Mouse (Mus musculus) thymus, postnatal 14 days (tissue): ENCODE data around the gene Sparcl1.

Source experiments
- DNase-seq: peaks from one replicate; pipeline ENCODE4 v3.0.0; 2021

Gene Sparcl1

DNA sequence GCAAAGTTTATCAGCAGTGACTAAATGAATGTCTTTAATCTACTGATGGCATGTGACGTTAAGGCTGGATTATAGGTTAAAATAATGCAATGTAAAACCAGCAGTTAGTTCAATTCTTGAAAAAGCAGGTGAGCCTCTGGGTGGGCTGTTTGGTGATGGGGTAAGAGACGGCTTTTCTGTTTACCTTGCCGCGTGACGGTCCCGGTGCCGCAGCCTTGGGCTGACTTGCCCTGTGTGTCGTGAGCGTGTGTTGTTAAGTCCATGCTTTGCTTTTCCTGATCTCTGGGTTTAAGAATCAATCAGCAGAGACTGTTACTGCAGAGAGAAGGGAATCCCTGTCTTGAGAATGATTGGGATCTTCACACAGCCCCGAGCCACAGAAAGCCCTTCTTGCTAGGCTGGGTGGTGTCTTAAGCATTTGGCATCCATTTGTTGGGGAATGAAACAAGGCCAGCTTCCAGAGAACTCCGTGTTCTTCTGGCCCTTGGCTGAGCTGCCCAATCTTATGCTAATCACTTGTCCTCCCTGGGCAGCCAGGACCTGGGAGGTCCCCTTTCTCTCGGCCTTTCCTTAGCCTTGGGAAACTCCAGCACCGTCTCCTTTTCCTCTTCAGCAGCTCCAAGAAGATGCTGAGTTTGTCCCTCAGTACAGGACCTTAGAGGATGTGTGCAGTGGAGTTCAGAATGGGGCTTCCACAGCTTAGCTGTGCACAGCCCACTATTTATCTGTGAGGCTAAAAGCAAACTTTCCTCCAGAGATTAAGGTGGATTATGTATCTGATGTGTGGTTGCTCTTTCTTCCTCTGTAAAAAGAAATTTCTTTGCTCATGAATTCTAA, 51.4 kb downstream of the Sparcl1 start:
- no peak for DNase-seq

DNA sequence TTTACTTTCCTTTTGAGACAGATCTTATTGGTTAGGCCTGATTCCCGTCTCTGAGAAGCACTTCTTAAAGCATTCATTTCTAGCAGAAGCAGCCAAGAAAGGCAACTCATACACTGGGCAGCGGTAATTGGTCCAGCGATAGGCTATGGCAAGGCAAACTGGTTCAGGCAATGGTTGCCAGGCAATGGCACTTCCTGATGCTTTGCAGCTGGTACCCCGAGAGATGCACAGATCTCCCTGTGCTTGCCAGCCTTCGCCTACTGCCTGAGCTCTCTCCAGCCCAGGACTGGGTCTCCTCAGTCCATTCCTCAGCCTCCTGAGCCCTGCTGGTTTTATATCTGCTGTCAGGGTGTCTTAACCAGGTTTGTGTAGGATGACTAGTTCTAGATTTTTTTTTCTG, 53.1 kb downstream of the Sparcl1 start:
- no peak for DNase-seq

DNA sequence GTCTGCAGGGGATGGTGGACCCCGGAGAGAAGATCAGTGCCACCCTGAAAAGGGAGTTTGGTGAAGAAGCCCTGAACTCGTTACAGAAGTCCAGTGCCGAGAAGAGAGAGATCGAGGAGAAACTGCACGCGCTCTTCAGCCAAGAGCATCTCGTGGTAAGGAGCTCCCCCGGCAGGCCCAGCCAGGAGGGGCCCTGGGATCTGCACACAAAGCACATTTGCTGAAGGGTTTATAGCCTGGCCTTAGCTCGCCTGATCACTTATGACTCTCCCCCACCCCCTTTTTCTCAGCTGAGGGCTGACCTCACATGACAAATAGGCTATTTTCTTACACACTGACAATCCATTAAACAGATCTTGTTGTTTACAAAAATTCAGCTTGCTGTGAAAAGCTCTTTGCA, 53.9 kb downstream of the Sparcl1 start:
- DNase-seq, result no peak

DNA sequence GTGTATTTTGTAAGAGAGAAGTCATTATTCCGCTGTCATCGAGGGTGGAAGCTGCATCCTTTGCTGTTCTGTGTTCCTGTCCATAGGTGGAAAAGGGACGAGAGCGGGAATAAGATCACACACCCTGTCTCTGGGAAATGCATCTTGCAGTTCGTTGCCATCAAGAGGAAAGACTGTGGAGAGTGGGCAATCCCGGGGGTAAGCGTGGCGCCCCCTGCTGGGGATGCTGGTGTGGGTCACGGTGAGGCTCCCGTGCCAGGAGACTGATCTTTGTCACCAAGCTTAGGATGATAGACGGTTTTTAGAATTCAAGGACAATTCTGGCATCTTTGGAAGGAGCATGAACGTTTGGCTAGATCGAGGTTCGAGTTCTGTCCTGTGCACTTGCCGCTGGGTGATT, 55.5 kb downstream of the Sparcl1 start:
- DNase-seq, result peak; percentile 82

DNA sequence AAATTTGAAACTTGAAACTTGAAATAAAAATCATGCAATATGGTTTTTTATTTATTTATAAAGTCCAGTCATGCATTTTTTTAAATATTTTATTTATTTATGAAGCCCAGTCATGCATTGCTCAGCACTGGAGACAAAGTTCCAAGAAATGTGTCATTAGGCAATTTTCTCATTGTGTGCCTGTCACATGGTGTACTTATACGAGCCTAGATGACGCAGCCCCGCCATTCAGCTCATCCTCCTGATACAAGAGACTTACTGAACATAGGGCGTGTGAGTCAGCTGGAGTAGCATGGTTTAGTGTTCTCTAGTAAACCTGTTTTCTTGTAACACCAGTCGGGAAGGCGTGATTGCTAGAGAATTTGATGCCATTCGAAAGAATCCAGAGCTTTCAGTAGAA, 57.2 kb downstream of the Sparcl1 start:
- no peak for DNase-seq

DNA sequence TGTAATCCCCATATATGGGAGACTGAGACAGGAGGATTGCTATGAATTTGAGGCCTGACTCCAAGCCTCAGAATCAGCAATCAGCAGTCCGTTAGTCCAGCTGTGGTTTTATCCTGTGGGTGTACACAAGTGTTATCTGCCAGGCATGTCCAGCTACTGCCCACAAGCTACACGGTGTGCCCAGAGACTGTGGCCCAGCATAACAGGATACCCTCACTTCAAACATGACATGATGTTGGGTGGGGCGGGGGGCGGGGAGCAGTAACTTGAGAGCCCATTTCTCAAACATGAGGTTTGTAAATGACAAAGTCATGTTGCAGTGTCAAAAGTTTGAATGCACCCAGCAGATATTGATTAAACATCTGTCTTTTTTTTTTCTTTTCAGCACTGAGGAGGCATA, 57.7 kb downstream of the Sparcl1 start:
- no peak for DNase-seq

DNA sequence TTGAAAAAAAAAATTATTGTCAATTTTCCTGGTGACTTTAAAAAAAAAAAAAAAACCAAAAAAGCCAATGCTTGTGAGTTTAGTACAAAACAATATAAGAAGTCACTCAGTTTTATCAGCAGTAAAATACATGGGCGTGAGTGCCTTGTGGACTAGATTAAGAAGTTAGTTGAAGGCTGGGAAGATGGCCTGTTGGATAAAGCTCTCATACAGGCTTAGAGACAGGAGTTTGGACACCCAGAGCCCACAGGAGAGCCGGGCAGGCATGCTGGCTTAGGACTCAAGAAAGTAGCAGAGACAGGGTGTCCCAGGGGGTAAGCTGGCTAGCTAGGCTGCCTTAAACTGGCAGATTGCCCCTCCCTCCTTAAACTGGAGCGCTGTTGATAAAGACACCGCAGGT, 58.6 kb downstream of the Sparcl1 start:
- DNase-seq, result no peak

DNA sequence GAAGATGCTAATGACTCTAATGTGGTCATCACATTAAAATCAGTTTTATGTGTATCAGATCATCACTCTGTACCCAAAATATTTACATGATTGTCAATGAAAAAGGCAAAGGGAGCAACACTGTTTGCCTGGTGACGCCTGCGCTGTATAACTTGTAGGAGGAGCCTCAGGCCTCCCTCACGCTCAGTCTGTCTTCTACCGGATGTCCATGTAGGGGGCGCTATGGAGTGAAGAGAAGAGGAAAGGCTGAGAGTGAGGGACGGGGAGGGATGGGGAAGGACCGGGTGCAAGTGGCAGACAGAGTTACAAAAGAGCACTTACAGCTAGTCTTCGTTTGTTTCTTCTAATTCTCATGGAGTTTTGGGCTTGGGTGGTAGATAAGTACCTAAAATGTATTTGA, 60.6 kb downstream of the Sparcl1 start:
- DNase-seq, result peak; percentile 51

DNA sequence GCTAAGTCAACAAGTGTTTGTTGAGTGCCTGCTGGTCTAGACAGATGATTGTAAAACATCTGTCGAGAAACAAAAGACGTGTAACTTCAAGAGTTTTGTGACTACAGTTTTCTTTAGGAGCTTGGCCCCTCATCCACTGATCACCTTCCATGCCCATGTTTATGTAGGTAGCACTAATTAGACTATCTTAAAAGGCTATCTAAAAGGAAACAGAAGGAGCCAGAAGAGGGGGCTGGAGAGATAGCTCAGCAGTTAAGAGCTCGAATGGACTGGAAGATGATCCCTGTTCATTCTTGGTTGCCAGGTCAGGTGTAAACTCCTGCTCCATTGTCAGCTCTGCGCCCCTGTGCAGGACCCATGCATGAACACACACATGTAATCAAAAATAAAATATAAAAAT, 65.4 kb downstream of the Sparcl1 start:
- DNase-seq, result no peak

DNA sequence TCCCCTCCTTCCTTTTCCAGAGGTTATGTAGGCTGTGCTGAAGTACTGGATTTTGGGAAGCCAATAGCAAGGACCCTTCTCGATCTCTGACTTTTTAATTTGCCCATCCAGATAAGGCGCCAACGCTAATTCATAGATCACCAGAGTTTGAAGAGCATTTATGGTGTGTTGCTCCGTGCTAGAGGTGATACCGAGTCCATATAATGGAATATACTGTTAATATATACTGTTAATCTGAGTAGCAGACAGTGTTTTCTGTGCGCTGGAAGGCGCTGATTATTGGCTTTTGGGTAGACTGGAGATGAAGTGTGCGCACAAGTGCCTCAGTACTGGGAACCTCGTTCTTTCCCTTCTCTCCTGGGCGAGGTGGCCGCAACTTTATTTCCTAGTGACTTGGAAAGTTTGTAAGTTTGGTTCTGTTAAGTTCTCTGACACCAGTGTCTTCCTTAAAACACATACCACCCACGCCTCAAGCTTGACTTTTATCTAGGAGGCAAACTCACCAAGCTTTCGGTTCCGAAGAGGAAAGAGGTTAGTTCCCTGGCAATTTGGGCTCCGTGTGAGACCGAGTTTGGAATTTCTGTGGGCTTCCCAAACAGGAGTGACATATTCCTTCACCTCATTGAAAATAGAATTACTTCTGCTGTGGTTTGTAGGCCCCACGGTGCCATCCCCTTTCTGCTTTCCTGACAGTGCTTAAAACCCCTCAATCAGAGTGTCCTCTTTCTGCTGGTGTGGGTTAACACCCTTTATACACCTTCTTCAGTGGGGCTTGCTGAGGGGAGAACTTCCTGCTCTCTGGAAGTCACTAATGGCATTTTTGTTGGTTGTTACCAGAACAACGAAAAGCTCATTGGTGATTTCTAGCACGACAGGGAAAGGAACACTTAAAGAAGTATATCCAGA, 66.1 kb downstream of the Sparcl1 start:
- DNase-seq, result peak; percentile 35

DNA sequence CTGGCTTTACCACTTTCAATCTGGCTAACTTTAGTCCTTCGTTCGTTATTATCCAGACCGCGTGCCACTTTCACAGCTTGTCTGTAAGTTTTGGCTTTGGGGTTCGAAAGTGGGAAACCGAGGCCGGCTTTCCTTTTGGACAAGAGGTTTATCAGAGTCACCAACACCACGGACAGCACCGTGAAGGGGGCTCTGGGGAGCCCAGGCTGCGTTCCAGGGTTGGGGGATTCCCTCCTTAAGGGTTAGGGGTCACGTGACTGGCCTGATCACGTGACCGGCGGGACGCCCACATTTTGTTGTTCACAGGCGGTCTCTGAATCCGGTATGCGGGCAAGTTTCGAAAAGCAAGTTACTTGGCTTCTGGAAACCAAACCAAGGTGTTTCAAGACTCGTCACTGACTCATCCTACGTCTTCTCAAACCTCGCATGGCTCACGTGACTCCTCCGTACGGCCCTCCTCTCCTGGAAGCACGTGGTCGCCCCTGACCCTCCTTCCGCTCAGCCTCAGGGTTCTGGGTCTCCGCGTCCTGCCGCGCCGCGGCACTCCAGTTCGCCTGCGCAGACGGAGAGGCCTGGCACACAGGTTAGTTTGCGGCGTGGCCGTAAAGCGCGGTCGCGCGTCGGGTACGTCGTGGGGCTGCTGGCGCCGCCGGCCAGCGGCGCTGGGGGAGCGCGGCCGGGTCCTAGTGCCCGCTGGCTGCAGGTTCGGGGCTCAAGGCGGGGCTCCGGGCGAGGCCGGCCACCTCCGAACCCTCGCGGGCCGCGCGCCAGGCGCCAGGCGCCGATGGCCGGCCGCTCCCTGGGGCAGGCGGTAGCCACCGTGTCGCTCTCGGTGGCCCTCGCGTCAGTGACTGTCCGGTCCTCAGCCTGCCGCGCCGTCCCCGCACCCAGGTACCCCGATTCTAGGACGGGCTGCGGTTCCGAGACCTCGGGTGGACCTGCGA, 67.0 kb downstream of the Sparcl1 start, which contains the start of gene Nudt9:
TSS of gene Nudt9 (plus strand) at position 51 of the 944 bp plus-strand sequence.
- DNase-seq, result peak; percentile 97

DNA sequence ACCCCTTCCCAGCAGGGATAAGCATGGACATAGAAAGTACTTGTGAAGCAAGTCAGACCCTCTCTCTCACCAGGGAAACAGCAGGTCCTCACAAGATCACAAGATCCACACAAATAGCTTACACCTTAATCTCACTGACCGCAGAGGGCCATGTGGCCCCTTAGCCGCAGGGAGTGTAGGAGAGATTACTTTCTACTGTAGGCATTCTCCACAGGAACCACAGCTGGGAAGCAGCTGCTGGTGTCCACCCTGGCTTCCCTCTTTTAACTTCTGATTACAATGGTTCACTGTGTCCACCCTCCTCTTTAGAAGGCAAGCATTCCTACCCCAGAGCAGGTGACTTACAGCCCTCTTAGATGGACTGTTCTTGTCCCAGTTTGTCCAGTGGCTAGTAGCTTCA, 69.8 kb downstream of the Sparcl1 start:
- no peak for DNase-seq

DNA sequence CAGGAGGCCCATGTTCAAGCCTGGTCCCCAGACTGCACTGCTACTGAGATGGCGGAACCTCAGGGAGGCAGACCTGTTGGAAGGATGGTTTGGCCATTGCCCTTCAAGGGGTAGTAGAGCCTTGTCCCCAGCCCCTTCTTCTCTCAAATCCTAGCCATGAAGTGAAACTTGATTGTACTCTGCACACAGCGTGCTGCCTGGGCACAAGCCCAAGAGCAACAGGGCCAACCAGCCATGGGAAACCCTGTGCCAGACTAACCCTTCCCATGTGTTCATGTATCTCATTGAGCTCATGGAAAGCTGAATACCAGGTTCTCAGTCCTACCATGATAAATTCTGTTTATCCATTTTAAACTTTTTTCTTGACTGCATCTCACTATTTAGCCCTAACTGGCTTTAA, 70.6 kb downstream of the Sparcl1 start:
- DNase-seq, result no peak

DNA sequence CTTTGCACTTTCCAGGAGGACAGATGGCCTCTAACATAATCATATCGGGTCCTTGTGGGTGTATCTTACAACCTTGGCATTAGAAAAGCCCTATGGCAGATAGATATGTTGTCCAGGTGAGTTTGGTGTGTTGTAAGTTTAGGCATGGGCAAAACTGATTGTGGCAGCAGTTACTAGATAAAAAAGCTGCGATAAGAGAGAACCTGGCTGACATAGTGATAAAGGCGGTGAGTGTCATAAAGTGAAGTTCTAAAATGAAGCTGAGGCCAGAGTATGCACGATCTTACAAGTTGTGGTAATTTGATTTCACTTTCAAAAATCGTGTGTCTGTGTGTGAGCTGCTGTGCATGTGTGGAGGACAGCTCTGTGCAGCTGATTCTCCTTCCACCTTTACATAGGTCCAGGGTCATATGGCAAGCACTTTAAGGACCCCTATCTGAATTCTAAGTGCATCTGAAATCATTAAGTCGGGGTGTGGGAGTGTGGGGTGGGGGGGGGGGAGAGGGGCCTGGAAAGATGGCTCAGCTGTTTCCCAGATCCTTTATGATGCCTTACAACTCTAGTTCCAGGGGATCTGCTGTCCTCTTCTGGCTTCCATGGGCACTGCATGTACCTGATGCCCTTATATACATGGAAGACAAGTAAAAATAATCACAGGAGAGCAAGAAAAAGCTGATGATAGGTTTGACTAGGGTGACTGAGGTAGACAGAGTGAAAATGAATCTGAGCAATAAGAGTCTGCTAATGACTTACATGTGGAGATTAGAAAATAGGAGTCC, 74.2 kb downstream of the Sparcl1 start:
- DNase-seq, result peak; percentile 69

DNA sequence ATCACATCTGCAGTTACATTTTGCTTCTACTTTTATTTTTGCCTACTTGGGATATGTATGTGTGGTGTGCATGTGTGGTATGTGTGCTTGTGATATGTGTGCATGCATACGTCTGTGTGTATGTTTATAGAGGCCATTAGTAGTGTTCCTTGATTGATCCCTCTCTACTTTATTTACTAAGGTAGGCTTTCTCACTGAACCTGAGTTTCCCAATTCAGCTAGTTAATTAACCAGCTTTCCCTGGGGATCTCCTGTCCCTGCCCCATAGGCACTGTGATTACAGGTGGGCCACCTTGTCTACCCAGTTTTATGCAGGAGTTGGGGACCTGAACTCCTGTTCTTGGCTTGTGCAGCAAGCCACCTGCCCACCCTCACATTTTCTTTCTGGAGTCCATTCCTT, 76.8 kb downstream of the Sparcl1 start:
- no peak for DNase-seq

DNA sequence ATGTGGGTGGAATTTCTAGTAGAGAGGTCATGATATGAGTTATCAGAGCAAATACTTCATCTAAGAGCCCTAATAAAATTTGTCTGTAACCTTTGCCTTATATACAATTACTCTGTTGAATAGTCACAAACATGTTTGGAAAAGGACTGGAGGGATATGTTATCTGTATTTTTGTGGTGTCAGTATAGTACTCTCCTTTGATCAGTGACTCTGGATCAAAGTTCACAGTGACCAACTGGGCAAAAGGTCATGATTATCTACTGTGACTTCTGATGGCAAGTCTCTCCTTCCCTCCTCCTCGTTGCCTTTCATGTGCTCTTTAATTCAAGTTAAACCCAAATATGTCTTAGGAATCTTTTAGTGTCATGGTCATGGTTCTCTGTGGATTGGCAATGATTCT, 77.7 kb downstream of the Sparcl1 start:
- no peak for DNase-seq

DNA sequence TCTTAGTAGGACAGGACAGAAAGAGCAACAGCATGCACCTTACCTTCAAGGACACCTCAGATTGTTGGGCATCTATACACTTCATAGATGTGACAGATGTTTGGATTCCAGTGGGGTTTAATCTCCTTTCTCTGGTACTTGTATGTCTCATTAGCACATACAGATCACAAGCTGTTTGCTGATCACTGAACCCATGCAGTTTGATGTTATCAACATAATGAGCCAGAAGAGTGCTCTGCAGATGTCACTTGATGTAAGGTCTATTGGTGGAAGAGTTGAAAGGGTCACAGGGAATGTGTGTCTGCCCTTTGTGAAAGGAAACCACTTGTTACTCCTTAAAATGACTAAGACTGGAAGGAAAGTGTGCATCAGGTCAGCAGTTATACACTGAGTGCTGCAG, 78.5 kb downstream of the Sparcl1 start:
- DNase-seq, result no peak

DNA sequence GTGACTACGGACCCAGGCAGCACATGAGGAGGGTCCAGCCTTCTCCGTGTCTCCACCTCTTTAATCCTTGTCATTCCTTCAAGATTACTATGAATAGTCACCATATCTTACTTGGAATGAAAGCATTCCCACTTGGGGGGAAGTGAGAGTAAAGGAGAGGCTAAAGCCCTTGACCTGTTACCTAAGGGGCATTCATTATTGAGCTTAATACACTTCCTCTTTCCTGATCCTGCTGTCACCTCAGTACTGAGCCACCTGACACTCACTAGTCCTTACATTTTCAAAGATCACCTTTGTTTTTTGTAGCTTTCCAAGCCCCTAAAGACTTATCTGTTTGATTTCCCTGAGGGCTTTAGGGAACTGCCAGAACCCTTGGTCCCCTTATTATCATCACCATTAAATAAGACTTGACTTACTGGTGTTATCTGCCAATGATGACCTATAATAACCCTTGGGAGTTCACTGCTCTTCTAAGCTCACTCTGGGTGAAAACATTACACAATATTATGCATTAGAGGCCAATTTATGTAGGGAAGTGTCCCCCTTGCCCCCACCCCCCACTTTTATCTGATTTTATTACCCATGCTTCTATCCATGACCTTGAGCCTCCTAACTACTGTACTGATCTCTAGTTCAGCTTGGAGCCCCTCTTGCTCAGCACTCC, 81.0 kb downstream of the Sparcl1 start:
- no peak for DNase-seq
